Mouse (Mus musculus) cerebellum, postnatal 14 days (tissue): ENCODE measurements around the gene Diaph2.
A peak's percentile ranks its signal among the peaks of the same experiment; 100 is the strongest.
"Not testable (repeated sequence)": the region's sequence is repeated elsewhere in the genome, so short reads cannot be mapped to it uniquely, and the experiment has no call there.

Experiments
- DNase-seq, 2 experiments: peaks; one replicate each; pipeline ENCODE4 v3.0.0; 2021; ENCODE audit warnings: mixed read lengths in 2 of 2

Diaph2 gene

GRCm38 (mm10) chrX:129833887-129834286 lies 84.3 kb downstream of the Diaph2 start:
- DNase-seq, result no peak

DNA sequence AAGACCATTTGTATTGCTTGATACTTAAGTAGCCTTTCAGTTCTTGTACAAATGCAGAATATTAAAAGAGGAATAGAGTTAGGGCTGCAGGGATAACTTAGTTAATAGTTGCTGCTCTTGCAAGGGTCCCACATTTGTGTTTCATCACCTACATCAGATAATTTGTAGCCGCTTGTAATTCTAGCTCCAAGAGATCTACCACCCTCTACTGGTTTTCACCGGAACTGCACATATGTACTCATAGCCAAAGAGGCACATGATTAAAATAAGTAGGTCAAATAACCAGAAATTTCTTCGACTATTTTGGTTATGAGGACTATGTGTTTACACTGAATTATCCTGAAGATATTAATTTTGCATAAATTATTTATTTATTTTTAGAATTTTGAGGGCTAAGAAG lies 134.9 kb downstream of the Diaph2 start:
- DNase-seq, result peak; percentile 39 to 60

- DNase-seq, result no peak
These were observed 176.3 kb downstream of the Diaph2 start for GRCm38 (mm10) chrX:129925806-129926205.

DNA sequence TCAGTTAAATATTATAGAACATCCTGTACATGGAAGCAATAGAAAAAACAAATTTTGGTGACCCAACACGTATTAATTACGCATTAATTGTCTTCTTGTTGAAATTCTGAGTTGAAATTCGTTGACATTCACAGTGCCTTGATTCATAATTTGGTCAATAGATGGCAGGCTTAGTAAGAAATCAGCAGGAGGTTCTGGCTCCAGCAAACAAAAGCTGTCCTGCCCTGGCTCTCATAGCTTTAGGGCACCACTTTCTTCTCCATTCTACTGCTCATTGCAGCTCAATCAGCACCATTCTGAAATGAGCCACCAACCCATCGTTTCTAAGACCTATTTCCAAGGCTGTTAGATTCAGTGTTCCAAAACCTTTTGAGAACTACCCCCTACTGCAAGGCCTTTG lies 225.3 kb downstream of the Diaph2 start:
- peak; percentile 31 to 41 for DNase-seq

DNA sequence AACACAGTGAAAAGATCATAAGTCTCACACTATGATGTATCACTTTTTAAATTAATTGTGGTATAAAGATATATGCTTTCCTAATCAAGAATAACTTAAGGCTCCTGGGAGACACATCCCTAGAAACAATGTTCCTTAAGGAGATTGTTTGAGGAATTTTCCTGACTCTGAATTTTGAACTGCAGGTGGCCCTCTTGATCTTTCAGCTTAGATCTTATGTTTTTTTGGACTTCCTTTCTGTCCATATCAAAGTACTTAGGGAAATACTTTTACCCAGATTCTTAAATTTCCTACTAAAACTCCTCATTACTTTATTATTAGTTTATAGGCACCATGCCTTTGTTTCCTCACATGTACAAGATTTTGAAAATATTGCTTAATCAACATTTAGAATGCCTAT lies 258.7 kb downstream of the Diaph2 start:
- no peak for DNase-seq

DNA sequence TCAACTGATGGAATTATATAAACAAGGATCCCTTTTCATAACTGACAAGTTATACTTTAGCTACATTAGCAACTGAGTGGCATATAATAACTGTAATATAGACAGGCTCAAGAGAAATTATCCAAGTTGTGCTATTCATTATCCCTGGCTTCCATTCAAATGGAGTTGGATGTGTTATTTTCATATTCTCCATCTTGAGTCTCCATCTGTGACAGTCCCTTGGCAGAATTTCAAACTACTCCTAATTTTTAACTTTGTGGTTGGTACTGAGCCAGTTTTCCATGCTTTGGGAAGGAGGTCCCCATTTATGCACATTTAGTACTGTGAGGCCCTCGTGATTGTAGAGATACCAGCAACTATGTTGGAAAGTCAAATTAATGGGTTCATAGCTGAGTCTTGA lies 270.2 kb downstream of the Diaph2 start:
- no peak for DNase-seq

- DNase-seq, result no peak
These were observed 295.0 kb downstream of the Diaph2 start for GRCm38 (mm10) chrX:130044525-130044924.

GRCm38 (mm10) chrX:130149216-130149615 lies 399.7 kb downstream of the Diaph2 start:
- no peak for DNase-seq

DNA sequence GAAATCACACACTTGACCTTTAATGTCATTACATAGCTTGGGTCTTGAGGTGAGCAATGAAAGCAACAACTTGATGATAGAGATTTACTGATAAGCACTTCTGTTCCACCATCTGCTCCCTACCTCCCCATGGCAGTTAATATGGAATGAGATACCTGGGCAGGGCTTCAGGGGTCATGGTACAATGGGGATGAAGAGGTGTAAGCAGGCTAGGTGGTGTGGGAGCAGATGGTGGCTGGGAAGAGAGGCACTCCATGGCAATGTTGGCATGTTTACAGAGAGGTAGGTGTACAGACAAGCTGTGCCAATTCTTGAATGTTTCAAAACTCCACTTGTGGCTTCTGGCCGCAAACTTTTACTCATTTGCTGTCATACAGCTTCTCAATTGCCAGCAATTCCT lies 402.6 kb downstream of the Diaph2 start:
- peak; percentile 2 to 27 for DNase-seq

DNA sequence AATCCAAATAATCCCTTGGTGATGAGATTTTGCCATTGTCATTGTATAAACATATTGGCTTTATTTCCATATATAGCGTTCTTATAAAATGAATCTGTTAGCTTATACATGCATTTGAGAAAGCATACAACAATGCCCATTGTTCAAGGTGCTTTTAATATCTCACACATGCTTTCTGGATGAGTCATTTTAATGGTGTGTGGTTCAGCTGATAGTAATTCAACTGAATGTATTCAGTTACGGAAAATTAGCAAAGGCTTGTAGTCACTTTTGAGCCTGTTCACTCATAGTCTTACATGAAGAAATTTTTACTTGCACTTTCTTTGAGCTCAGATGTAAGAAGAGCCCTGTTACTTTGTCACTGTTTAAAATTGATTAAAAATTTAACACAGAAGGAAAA lies 423.6 kb downstream of the Diaph2 start:
- no peak for DNase-seq

DNA sequence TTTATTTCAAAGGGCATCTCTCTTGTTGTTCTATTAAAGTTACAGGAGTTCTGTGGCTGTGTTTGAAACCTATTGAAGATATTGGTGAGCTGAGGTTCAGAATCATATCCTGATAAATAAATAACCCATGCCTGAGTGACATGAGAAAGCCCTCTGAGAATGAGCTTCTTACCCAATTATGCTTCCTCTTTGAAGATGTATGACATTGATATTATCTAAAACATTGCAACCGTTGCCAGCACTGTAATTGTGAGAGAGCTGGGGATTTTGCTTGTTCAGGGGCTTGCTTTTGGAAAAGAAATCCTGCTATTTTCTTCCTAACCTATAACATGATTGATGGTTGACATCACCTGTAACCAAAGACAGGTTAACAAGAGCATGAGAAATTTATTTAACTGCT lies 438.3 kb downstream of the Diaph2 start:
- DNase-seq, result no peak

GRCm38 (mm10) chrX:130188449-130188848 lies 438.9 kb downstream of the Diaph2 start:
- DNase-seq, result no peak

- no peak for DNase-seq
These were observed 439.7 kb downstream of the Diaph2 start for GRCm38 (mm10) chrX:130189250-130189649.

- not testable (repeated sequence) for DNase-seq
These were observed 447.9 kb downstream of the Diaph2 start for GRCm38 (mm10) chrX:130197412-130197811.

GRCm38 (mm10) chrX:130205243-130205642 lies 455.7 kb downstream of the Diaph2 start:
- DNase-seq, result no peak

GRCm38 (mm10) chrX:130212227-130212626 lies 462.7 kb downstream of the Diaph2 start:
- no peak for DNase-seq

DNA sequence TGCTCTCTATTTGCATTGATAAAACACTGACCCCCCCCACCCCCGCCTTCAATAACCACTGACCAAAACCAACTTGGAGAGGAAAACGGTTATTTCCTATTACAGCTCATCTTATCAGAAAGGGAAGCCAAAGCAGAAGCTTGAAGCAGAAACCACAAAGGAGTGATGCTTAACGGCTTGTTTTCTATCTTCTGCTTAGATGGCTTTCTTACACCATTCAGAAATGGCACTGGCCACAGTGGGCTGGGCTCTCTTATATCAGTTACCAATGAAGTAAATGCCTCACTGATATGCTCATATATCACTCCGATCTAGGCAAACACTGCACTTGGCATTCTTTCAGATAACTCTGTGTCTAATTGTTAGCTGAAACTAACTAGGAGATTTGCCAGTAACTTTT lies 463.2 kb downstream of the Diaph2 start:
- DNase-seq, result no peak

DNA sequence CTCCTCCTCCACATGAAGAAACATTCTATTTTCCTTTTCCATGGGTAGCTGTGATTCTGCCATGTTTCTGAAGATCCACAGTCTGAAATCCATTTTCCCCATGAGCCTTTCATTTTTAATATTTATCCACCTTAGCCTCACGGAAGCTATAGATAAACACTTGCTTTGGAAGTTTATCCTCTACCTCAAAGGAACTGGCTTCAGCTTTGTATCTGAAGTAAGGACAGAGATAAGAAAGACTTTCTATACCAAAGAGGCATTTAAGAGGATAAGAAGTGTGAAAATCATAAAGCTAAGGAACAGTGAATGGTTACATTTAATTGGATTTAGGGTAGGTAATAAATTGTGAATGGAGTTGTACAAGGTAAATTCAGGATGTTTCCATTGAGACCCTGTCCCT lies 480.5 kb downstream of the Diaph2 start:
- no peak for DNase-seq

GRCm38 (mm10) chrX:130235167-130235566 lies 485.6 kb downstream of the Diaph2 start:
- DNase-seq, result no peak

DNA sequence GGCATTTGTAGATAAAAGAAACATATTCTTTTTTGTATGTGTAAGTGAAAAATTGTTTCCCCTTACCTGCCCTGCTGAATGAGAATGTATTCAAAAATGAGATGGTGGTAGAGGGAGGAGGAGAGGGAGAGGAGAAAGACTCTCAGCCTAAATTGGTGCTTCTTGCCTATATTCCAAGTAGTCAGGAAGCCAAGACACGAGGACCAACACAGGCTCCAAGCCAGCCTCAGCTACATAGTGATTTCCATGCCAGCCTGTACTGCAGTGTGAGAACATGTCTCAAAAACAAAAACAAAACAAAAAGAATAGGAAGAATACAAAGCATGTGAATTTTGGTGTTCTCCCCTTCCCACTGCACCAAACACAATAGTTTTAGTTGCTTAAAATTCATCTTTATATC lies 497.1 kb downstream of the Diaph2 start:
- DNase-seq, result peak; percentile 8 to 49

DNA sequence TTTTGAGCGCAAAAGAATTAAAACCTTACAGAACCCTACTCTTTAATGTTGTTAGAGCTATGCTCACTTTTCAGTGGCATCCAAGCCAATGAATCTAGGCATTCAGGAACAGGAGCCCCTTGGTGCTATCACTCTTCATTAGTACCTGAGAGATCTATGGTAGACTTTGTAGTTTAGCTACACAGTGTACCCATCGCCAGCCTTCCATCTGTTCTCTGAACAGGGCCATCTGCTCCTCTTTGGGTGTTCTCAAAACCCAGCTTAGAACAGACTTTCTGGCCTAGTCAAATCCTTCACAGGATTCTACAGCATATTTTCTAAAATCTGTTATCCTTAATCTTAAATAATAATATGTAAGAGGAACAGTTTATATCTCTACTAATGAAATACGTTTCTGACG lies 504.1 kb downstream of the Diaph2 start:
- peak; percentile 47 to 66 for DNase-seq

- no peak for DNase-seq
These were observed 516.2 kb downstream of the Diaph2 start for GRCm38 (mm10) chrX:130265707-130266106.

DNA sequence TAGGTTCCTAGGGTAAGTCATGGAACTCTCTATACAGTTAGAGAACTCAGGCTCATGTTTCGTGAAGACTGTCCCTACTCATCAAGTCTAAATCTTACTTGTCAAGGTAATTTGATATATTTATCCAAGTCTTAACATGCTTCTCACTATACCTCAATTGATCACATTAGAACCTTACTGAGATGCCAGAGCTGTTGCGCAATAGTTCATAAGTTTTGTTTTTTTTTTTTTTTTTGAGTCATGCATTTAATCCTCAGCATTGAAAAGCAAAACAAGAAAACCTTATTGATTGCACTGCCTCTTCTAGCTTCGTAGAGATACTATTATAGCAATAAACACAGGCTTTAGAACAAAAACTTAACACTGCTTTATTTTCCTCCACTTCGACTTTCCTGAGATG lies 529.6 kb downstream of the Diaph2 start:
- DNase-seq, result no peak

GRCm38 (mm10) chrX:130281484-130281883 lies 531.9 kb downstream of the Diaph2 start:
- no peak for DNase-seq

GRCm38 (mm10) chrX:130287032-130287431 lies 537.5 kb downstream of the Diaph2 start:
- no peak for DNase-seq

DNA sequence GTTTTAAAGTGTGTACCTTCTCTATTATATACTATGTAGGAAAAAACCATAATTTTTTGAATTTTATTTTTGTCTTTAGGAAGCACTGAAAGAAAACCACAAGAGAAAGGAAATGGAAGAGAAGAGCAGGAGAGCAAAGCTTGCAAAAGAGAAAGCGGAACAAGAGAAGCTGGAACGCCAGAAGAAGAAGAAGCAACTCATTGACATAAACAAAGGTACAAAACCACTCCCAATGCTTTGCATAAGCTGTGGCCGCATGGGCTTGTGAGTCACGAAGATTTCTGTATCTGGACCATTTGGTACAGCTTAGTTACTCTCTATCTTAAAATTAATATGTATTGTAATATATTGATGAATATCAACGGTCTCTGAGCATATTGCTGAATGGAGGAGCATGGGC lies 540.2 kb downstream of the Diaph2 start:
- DNase-seq, result no peak
